Mouse (Mus musculus): ENCODE measurements around the gene Ptgis. TPM values are rescaled to one million over a fixed set of nuclear protein-coding genes. Genes with fewer than 3 reads are reported as not detected.

The Ptgis gene
- 1 to 10 TPM; 3.4 to 3.7 TPM for total RNA-seq (2021)
- long read RNA-seq, experiment 1, partial matches to known transcripts = 9 of 14 reads
- long read RNA-seq, experiment 1, other reads (novel, unspliced or antisense) = 3 of 14 reads
- long read RNA-seq, experiment 2, partial matches to known transcripts = 6 of 11 reads
- long read RNA-seq, experiment 2, other reads (novel, unspliced or antisense) = 2 of 11 reads

DNA sequence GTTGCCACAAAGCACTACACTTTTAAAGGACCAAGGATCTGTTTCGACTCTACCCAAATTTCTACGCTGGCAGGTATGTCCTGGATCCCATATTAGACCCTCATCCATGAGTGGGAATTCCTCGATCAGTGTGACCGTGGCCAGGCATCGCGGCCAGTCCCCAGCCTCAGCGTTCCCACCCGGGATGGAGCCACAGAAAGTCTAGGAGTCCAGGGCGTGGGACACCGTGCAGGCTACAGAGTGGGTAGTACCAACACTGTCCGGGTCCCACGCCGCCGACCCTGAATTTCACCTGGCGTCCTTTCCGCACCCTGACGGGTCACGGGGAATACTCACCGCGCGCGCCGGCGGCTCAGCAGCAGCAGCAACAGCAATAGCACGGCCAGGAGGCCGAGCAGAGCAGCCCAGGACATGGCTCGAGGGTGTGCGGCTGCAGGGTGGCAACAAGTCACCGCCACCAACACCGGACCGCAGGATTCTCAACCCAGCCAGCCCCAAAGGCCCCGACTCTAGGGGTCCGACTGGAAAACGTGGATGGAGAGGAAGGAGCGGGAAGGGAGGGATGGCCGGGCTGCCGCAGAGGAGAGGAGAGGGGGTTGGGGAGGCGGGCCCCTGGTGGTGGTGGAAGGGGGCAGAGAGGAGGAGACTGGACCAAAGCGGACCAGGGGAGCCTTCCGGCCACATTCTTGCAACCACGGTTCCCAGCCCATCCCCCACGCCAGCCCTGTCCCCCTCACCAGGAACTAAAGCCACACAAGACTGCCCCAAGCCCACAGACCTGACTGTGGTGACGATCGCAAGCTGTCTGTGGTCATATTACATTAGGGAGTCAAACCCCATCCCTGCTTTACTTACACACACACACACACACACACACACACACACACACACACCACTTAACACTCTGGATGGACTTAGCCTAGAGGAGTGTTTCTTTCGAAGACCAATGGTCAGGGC is at the start of gene Ptgis:
Gene Ptgis (minus strand): TSS at position 597 of the 957 bp plus-strand sequence.
- intact Hi-C loops (cut with DNase I) = no loop called here
- no peak for DNase-seq

DNA sequence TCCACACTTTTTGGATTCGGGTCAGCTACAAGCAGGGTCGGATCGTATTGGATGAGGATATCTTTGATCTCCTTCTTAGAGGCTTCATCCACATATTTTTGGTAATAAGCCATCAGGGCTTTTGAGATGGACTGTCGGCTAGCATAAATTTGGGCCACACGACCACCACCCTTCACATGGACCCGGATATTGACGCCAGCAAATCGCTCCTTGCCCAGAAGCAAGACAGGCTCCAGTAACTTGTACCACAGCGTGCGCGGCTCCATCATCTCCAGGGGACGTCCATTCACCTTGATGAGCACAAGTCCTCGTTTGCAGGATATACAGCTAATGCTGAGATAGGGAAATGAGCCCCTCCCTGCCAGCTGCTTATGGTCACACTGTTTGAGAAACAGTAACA is 41.1 kb upstream of the Ptgis start:
- DNase-seq = peak in 1 of 2 experiments; percentile 12
- intact Hi-C loops (cut with DNase I) = loop anchor here (2.0 kb wide), 1 partner anchor 67 kb away; the partner anchor contains the start of gene B4galt5

DNA sequence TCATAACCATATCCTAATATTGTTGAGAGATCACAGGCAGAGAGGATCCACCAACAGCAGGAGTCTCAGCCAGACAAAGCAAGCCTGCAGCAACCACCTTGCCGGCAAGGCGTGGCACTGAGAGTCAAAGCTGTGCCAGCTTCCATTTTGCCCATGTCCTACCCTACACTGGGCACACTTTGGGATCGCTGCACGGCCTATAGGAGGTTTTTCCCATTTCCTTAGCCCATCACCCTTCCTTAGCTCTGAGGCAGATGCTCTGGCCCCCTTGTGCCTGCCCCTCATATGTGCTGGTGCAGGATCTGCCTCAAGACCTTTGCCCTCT is 40.5 kb upstream of the Ptgis start:
- no peak for DNase-seq
- intact Hi-C loops (cut with DNase I) = loop anchor here (1.0 to 2.0 kb wide), 3 partner anchors 59 to 137 kb away; partner anchors contain the start of gene B4galt5

DNA sequence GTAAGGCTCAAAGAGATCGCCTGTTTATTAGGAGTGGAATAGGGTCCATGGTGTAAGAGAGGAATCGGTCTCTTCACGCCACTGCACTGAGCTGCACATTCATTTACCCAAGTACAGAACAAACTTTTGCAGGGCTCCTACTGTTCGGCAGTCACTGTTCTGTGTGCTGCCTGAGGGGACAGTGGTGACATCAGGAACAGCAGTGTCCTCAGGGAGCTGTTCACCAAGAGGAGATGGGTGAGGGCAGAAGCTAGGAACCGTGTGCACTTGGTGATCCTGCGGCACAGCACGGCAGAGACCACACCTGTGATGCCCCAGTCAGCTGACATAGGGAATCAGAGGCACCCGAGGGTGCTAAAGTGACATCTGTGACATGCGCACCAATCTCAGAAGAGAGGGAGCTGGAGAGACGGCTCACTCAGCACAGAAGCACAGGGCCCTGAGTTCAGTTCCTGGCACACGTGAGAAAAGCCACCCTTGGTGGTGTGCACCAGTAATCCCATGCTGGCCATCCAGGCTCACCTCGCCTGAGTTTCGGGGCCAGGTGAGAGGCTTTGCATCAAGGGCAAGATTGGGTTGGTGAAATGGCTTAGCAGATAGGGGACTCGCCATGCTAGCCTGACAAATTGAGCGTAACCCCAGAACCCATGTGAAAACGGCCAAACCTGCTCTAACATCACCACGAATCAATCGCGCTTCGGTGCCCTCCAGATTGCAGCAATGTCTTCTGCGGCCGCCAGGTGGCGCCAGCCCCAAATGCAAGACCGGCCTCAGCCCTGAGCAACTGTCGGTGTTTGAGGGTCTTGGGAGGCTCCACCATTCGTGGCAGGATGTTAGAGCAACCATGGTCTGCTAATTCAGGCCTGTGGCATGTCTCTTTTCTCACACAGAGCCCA is 39.9 kb upstream of the Ptgis start:
- peak; percentile 50 to 73 for DNase-seq
- intact Hi-C loops (cut with DNase I) = loop anchor here (1.0 to 2.0 kb wide), 3 partner anchors 58 to 138 kb away; partner anchors contain the start of gene B4galt5

DNA sequence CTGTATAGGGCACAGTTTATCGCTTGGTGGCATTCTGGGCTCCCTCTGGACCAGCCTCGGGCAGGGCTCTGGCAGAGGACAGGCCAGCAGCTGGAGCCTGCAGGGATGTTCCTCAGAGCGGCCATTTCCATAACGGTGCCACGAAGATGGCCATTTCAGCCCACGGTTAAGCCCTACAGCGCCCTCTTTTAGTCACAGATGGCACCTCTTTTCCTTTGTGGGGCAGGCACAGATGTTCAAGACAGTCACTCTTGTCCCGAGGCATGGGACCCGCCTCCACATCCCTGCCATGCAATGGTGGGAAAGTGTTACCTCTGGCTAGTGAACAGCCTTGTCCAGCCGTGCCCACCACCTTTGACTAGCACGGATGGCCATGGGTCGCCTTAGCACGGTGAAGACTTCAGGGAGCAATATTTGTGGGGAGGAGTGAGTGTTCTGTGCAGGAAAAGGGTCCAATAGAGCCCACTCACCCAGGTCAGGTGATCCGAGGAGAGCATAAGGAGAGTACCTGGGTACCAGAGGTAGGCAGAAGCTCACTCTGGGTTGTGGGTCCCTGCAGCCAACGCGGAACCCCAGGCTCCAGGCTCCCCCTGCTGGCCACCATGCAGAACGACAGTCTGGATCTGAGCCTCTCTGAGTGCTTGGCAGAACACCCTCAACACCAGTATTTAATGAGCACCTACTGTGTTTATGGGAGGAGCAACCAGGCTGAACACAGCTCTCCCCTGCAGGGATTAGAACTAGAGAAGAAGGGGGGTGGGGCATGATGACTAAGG is 38.5 kb upstream of the Ptgis start:
- peak in 1 of 2 experiments; percentile 62 for DNase-seq
- intact Hi-C loops (cut with DNase I) = loop anchor here (2.0 to 5.0 kb wide), 2 partner anchors 183 to 208 kb away; no protein-coding TSS in a partner anchor

DNA sequence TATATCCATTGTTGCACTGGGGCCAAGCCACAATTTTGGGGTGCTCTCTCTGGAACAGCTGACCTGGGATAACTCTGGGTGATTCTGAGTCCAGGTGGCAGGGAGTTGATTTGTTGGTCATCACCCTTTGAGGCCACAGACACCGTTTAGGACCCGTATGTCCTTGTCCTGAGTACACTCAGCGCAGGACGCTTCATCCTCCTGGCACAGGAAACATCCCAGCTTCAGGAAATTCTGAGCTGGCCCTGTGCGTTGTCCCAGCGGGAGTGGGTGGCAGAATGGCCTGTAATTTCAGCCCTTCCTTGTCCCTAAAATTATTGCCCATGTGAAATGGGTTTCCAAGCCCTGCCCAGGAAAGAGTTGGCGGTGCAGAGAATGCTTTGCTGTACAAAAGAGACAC is 37.6 kb upstream of the Ptgis start:
- DNase-seq = no peak

DNA sequence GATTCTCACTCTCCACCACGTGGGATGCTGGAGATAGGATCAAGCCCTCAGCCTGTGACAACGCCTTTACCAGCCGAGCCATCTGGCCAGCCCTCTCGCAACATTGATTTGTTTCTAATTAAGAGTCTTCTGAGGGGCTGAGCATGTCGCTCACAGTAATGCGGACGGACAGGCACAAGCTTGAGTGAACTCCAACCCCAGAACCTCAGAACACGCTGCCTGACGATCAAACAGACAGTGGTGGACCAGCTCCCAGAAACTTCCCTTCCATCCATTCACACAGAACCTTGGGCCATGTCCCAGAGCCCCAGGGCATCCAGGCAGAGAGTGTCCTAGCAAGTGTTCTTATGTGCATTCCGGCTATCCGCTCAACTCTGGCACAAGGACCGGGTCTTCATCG is 36.6 kb upstream of the Ptgis start:
- peak in 1 of 2 experiments; percentile 14 for DNase-seq
- intact Hi-C loops (cut with DNase I) = loop anchor here (5.0 kb wide), 1 partner anchor 185 kb away; no protein-coding TSS in a partner anchor

More for the DNA sequence above, 37.6 kb upstream of the Ptgis start:
- intact Hi-C loops (cut with DNase I) = loop anchor here (2.0 to 5.0 kb wide), 2 partner anchors 184 to 207 kb away; no protein-coding TSS in a partner anchor

DNA sequence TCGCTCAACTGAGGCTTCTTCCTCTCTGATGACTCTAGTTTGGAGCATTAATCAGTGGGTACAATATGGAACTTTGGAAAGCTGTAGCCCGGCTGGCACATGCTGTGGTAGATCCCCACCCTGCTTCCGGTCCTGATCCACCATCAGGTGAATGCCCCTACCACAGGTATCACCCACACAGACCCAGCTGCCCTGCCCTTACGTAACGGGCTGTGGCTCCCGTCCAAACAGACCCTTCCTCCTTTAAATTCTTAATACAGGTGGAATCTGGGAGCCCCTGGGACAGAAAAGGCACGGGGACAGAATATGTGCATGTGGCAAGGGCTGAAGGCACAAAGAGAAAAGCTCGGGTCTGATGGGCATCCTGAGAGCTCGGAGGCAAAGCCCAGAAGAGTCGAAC is 35.5 kb upstream of the Ptgis start:
- peak in 1 of 2 experiments; percentile 7 for DNase-seq

DNA sequence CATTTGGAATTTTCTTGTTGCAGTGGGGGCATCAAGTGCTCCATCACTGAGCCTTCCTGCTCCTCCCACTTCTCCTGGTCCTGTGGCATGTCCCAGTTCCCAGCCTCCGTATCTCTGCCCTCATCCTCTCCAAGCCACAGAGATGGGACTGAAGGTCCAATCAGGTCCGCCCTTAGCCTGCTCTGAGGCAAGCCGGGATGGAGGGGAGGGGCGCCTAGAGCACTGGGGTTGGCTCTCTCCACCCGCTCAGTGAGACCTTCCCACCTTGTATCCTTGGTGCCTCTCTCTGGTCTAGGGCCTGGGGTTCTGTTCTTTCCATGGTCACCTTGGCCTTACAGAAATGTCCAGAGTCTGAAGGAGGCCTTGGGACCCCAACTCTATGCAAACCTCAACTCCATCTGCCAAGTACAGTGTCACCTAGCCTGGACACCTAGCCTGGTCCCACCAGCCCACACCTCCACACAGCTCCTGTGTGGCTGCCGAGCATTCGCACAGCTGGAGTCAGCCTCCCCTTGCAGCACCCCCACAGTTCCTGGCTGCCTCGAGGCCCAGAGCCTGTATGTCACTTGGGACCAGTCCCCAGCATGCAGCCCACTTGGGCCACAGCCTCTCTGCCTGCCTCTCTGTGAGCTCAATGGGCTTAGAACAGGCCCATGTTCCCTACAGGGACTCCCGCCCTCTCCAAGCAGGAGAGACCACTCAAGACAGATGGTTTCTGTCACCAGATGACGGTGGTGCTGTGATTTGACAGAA is 34.5 kb upstream of the Ptgis start:
- intact Hi-C loops (cut with DNase I) = loop anchor here (5.0 kb wide), 1 partner anchor 187 kb away; no protein-coding TSS in a partner anchor
- peak in 1 of 2 experiments; percentile 11 for DNase-seq

More for the DNA sequence above, 35.5 kb upstream of the Ptgis start:
- intact Hi-C loops (cut with DNase I) = loop anchor here (5.0 kb wide), 1 partner anchor 186 kb away; no protein-coding TSS in a partner anchor

DNA sequence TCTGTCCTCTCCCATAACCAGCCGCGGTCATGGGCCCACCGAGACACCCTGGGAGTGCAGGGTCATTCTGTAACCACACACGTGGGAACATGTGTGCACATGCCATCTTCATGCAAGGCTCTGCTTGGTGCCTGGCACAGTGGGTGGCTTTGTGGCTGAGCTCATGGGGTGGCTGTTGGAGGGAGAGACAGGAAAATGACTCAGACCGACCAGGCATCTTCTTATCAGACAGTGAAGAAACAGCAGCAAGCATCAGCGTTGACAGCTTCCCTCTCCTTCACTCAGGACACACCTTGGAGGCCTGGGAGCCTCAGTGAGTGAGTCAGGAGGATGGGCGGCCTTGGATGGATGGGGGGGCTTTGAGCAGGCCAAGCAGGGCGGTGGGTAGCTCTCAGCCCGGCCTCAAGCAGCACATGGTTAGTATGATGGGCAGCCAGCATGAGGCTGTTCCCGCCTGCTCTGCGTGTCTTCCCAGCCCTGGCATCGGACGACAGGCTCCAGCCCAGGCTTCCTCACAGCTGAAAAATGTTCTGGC is 32.9 kb upstream of the Ptgis start:
- intact Hi-C loops (cut with DNase I) = no loop called here
- peak in 1 of 2 experiments; percentile 14 for DNase-seq

DNA sequence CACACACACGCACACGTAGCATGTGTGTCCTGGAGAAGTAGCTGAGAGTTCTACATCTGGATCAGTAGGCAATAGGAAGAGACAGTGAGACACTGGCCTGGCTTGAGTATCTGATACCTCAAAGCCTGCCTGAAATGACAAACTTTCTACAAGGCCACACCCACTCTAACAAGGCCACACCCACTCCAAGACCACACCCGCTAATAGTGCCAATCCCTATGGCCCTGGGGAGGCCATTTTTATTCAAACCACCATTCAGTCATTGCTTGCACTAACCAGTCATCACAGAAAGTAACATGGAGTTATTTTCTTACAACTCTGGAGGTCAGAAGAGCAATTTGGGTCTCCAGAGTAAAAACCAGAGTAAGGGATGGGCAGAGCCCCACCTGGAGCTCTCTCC is 32.3 kb upstream of the Ptgis start:
- peak in 1 of 2 experiments; percentile 4 for DNase-seq
- intact Hi-C loops (cut with DNase I) = no loop called here

DNA sequence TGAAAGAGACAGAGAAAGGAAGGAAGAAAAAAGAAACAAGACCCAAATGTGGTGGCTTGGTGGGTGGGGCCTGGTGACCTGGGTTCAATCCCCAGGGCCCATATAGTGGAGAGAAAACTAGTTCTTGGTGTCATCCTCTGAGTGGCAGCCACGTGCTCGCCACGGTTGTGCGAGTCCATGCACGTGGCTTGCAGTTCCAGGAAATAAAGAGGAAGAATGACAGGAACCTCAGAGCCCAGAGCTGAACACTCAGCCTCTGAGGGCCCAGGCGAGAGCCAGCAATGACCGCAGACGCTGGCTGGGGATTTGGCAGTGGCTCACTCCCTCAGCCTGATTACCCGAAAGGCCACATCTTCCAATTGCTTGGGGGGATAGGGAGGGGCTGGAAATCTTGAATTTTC is 30.7 kb upstream of the Ptgis start:
- intact Hi-C loops (cut with DNase I) = no loop called here
- peak in 1 of 2 experiments; percentile 41 for DNase-seq

DNA sequence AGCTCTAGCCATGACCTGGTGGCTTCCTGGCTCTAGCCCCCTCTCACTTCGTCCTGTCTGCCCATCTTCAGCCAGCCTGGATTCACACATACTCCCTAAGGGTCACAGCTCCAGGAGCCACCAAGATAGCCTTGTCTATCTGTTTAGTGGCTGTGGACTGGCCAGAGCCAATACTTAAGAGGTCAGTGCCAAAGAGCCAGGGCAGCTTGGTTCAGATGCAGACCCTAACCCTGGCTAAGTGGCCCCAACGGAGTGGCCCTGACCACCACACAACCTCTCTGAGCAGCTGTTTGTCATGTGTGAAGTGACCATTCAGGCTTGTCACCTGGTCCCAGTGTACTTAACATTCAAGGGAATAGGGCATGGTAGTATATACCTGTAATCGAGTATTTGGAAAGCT is 30.1 kb upstream of the Ptgis start:
- intact Hi-C loops (cut with DNase I) = no loop called here
- peak in 1 of 2 experiments; percentile 8 for DNase-seq

DNA sequence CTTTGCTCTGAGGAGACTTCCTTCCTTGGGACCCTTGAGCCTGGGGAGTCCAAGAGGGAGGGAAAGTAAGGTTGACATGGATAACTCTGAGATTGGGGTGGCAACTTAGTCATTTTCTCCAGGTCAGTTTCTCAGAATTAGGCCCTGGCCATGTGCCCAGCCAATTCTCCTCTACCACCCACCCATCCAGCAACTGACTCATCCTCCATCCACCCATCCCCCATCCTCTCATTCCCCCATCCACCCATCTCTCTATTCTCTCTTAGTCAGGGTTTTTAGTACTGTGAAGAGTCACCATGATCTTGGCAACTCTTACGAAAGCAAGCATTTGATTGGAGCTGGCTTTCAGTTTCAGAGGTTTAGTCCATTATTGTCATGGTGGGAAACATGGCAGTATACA is 28.3 kb upstream of the Ptgis start:
- intact Hi-C loops (cut with DNase I) = no loop called here
- DNase-seq = no peak

DNA sequence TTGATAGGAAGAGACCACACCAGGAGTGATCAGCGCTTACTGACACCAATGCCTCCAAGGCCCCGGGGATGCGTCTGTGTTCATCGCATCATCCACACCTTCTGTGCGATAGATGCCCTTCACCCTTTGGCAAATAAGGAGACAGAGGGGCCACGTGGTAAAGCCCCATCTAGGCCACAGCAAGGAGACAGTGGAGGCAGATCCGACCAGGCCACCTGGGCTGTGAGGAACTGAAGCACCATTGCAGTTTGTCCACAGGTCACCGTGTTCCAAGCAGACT is 27.9 kb upstream of the Ptgis start:
- intact Hi-C loops (cut with DNase I) = no loop called here
- peak in 1 of 2 experiments; percentile 12 for DNase-seq

DNA sequence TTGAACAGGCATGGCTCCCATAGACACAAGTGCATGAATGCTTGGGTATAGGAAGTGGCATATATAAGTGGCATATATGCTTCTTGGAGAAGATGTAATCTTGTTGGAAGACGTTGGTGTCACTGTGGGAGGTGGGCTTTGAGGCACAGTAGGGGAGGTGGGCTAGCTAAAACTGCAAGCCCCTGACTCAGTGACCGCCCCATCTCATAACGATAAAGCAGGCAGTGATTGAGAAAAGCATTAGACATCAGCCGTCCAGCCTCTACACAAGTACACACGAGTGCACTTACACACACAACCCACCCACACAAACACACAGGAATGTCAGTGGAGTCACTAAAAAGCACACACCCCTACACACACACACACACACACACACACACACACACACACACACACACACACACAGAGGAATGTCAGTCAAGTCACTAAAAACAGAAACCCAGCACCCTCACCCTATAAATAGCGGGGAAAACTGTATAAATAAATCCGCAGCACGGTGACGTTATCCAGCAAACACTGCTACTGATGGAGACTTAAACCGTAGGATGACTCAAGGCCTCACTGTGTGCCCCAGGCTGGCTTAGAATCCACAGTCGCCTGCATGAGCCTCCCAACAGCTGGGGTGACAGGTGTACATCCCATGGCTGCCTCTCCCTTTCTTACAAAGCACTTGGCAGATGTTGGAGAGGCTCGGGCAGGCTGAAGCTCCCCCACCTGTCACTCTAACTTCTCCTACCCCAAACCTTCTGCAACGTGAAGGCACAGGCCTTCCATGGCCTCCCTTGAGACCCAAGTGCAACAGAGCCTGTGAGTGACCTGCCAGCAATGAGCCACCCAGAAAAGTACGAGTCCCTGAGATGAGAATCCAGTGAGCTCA is 27.4 kb upstream of the Ptgis start:
- intact Hi-C loops (cut with DNase I) = no loop called here

DNA sequence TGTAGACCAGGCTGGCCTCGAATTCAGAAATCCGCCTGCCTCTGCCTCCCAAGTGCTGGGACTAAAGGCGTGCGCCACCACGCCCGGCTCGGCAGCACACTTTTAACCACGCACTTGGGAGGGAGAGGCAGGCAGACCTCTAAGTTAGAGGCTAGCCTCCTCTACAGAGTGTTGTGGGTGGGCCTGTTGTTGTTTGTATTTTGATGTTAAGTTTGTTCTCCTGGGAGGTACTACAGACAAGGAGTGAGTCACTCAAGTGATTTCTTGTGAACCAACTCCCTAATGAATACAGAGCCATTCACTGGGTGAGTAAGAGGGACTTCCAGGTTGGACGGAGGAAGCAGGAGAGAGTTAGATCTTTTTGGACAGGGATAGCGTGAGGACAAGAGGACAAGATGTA is 25.8 kb upstream of the Ptgis start:
- intact Hi-C loops (cut with DNase I) = no loop called here
- peak in 1 of 2 experiments; percentile 6 for DNase-seq

More for the DNA sequence above, 27.4 kb upstream of the Ptgis start:
- DNase-seq = peak in 1 of 2 experiments; percentile 13

Data from gastrocnemius, postnatal 36 days (tissue).